8 mouse cellular contexts compared by ENCODE assay signal in the genomic region with DNA sequence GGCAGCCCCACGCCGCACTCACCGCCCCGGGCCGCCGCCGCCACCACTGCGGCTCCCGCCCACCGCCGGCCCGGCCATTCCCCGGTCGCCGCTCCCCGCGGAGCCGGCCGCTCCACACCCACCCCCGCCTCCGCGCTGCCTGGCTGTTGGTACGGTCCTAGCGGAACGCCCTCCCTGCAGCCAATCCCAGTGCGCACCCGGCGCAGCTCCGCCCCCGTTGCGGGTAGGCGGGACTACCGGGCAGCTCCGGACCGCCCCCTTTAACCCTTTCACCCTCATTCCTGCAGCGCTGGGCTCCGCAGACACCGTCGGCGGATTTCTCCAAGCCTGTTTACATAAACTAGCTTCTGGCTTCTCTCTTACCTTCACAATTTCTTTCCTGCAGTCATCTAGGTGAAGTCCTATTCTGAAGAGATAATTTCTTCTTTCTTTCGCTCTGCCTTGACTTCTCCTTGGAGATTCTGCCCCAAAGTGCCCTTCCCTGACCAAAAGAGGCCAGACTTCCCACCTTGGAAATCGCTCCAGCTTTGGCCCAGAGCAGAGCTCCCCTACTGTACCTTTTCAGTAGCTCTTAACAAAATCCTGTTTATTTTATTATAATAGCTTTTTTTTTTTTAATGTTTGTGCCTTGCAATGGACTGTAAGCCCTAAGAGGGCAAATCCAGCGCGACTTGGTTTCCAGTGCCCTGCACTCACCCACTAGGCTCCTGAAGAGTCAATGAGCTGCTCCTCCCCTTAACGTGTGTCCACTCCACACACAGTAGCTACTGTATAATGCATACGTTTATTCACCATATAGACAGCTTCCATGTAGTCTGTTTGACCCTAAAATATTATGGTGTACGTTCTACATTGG. TPM values are rescaled to one million over a fixed set of nuclear protein-coding genes. Genes with fewer than 3 reads are reported as not detected.
DNase-seq lines count a peak whose midpoint lies in the region; ATAC-seq lines count a peak whose summit lies in the region.

A gene (minus strand): TSS at position 137 of the 856 bp plus-strand sequence.

- H3K4me3 ChIP-seq in intestine, embryonic 14.5 days (ENCODE audit: low read depth, low read length): peak within 1 kb of the TSS; percentile 93

- peak within 1 kb of the TSS; percentile 88 for H3K9ac ChIP-seq in intestine, embryonic 14.5 days (ENCODE audit: low read length)

- H3K9me3 ChIP-seq in intestine, embryonic 14.5 days (ENCODE audit: control insufficient read depth, low read length): no peaks in the 10 kb centered on the region

- H3K27me3 ChIP-seq in intestine, embryonic 14.5 days (replicated peaks; ENCODE audit: control insufficient read depth, insufficient read depth, low read length): no peaks in the 10 kb centered on the region

- WGBS in intestine, embryonic 14.5 days: 2% methylated on average over 39 of the region's 47 CpGs

- H3K4me2 ChIP-seq in intestine, embryonic 14.5 days (ENCODE audit: low read length): peak within 1 kb of the TSS; percentile 71

- peak; percentile 96 for ATAC-seq in intestine, embryonic 14.5 days (replicated peaks; ENCODE audit: low FRiP score, low TSS enrichment, low read depth)

- H3K36me3 ChIP-seq in intestine, embryonic 14.5 days (ENCODE audit: control insufficient read depth, insufficient read depth, low read length): peaks cover 10% of the 10 kb centered on the region

- H3K27ac ChIP-seq in intestine, embryonic 14.5 days (ENCODE audit: low read depth): peak within 1 kb of the TSS; percentile 87

- H3K4me1 ChIP-seq in intestine, embryonic 14.5 days (replicated peaks; ENCODE audit: control insufficient read depth, insufficient read depth, low read length): peaks cover 13% of the 10 kb centered on the region; the same call in 1 of the 2 replicates

- intact Hi-C loops in left cerebral cortex, postnatal 14 days (cut with DNase I): no loop called here

- peak; percentile 97 to 99 for DNase-seq in adrenal gland, adult (ENCODE audit: inconsistent age in 2 of 2, low spot score in 1 of 2)
- DNase-seq in embryo, embryonic 10.5 days (ENCODE audit: low spot score): peak; percentile 95
- DNase-seq in gastrocnemius, postnatal 25 days: peak; percentile 98
- DNase-seq in intestine, embryonic 14.5 days (ENCODE audit: low spot score): peak; percentile 98
- peak; percentile 97 to 98 for DNase-seq in left cerebral cortex, postnatal 14 days (ENCODE audit: low spot score in 2 of 2)
- DNase-seq in mesoderm, embryonic 11.5 days (ENCODE audit: low read depth, low spot score): peak; percentile 98
- DNase-seq in right cerebral cortex, postnatal 36 days (ENCODE audit: low spot score in 2 of 2): peak; percentile 96
- DNase-seq in yolk sac, embryonic 10.5 days (ENCODE audit: low spot score): peak; percentile 95

RNA-seq across cellular contexts. Expression of the gene that starts here (rescaled TPM):
- total RNA-seq in gastrocnemius, postnatal 25 days (2021): 10 to 100 TPM; 29.0 to 30.2 TPM
- 42.4 and 44.3 TPM in 2 replicates for polyA plus RNA-seq in intestine, embryonic 14.5 days (2014; fragmentation: Nextera tagmentation; extraction: Ambion mirVana)
- 10 to 100 TPM; 59.5 to 64.6 TPM for total RNA-seq in left cerebral cortex, postnatal 14 days (2021)

Comparison
In these comparisons a context has a peak if more than half of its experiments do, and no peak if none do; other contexts are left out.
1. Peak in every context shown above with its lines: DNase-seq, ATAC-seq, H3K4me3 ChIP-seq and H3K27ac ChIP-seq.